Mouse (Mus musculus): Measurements from ENCODE around the gene Qk.

The Qk gene

DNA sequence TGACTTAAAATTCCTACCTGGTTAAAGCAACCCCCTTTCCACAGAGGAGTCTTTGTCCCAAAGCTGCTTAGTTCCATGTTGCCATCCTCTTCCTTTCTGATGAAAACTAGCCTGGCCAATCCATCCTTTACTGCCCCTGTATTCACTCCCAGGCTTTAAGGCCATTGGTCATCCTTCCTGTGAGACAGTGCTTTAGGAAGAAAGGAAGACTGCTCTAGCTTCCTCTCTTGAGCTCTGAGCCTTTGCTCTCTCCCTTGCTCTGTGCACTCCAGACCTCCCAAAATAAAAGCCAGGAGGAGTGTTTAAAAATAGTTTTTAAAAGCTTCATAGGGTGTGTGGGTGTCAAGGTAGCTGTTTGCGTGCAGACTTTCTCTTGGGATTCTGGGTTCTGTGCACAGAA lies 14.8 kb upstream of the Qk start:
- no peak for TF ChIP-seq GATA4 (IDR thresholded peaks at IDR 0.05; ENCODE audit: insufficient replicate concordance, low read length)

DNA sequence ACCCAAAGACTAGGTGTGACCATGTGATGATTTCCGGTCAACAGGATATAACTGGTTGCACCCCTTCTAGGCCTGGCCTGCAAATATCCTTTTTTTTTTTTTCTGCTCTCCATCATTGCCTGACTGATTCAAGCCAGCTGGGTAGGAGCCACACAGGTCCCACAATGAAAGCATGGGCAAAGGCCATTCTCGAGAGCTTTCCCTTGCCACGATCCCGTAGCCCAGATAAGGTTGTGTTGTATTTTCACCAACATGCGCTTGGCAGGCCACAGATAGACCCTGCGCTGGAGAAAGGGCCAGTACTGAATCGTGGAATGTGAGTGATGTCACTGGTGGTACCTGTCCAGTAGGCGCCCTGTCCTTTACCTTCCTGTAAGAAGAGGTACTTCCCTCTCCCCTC lies 13.7 kb upstream of the Qk start:
- TF ChIP-seq GATA4 (IDR thresholded peaks at IDR 0.05; ENCODE audit: insufficient replicate concordance, low read length), result no peak

DNA sequence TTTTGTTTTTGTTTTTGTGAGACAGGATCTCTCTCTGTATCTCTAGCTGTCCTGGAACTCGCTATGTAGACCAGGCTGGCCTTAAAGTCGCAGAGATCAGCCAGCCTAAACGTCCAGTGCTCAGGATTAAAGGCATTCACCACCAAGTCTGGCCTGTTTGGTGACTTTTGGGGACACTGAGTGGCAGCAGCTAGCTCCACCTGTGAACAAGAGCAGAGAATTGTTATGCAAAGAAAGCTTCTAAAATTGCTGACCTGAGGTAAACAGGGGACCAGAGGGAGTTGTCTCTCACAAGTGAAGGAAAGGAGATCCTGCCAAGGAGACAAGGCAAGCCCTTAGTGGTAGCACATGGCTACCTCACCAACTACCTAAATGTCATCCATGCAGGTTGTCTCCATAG lies 12.5 kb upstream of the Qk start:
- TF ChIP-seq GATA4 (IDR thresholded peaks at IDR 0.05; ENCODE audit: insufficient replicate concordance, low read length), result no peak

DNA sequence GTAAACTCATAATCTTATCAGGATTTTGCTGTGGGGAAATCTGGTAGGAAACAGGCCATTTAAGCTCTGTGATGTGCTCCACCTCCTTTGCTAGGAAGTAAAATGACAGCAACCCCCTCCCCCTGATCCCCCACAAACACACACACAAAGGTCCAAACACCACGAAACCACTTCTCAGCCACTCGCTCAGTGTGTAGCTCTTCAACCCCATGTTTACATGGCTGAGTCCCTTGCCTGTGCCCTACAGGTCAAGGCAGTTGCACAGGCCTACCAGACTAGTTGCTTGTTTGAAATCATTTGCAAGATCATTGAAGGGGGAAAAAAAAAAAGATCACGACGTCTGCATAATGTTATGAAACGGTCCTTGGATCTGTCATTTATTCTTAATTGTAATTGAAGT lies 9.8 kb upstream of the Qk start:
- TF ChIP-seq GATA4 (IDR thresholded peaks at IDR 0.05; ENCODE audit: insufficient replicate concordance, low read length), result no peak

DNA sequence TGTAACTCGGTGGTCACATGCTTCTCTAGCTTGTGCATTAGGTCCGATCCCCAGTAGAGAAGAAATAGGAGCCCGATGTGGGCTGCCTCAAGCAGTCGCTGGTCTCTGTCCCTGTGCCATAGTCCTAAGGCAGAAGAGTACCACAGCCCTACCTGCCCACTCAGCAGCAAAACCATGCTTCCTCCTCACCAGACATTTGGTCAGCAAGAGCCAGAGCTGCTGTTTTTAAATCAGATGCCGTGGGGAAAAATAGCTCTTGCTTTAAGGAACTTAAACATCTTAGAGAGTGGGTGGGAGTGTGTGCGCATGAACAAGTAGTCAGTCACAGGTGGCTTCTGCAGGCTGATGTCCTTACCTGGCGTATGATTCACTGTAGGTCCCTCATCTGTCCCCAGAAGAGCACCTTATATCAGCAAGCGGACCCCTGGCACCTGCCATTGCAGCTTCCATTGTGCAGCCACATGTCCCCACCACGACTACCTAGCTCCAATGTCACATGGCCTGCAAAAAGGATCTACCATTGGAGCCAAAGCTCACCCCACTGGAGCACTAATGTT lies 9.0 kb upstream of the Qk start:
- TF ChIP-seq GATA4 (IDR thresholded peaks at IDR 0.05; ENCODE audit: insufficient replicate concordance, low read length), result no peak

DNA sequence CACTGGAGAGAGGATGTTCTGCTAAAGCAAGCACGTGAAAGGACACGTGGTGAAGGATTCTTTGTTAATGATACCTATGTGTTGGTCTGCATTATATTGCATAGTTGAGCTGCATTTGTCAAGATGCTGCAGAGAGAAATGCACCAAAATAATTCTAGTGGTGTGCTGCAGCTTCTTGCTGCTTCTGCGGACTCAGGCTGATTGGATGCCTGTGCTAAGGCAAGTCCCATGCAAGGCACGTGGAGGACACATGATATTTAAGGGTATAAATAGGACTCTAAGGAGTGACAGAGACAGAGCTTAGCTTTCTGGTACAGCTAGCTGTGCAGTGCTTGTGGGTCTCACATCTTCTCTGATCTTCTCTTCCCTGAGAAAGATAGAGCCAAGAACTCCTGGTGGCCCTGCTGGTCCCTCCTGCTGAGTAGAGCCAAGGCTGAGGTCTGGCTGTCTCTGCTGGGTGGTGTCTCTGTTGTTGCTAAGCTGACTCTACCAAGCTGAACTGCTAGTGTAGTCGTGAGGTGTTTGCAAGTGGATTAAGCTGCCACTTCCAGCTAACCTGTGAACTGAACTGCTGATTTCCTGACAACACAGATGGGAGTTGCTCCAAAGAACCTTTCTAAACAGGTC lies 8.0 kb upstream of the Qk start:
- no peak for TF ChIP-seq GATA4 (IDR thresholded peaks at IDR 0.05; ENCODE audit: insufficient replicate concordance, low read length)

DNA sequence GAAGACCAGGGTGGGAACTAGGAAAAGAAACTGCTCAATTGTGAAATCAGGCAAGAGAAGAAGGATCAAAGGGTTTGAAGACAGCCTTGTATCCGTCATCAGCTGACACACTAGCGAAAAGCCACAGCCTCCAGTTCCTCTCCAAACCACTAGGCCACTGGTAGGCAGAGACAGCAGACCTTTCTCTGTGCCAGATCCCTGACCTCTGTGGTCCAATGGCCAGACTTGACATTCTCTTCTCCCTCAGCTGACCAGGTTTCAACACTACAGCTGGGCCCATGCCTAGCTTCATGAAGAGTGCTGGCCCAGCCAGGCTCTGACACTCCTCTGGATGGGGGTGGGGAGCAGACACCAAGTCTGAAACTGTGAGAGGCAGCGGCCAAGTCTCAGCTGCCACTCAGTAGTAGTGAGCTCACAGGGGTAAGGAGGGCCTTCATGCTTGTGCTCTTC lies 7.0 kb upstream of the Qk start:
- no peak for TF ChIP-seq GATA4 (IDR thresholded peaks at IDR 0.05; ENCODE audit: insufficient replicate concordance, low read length)

DNA sequence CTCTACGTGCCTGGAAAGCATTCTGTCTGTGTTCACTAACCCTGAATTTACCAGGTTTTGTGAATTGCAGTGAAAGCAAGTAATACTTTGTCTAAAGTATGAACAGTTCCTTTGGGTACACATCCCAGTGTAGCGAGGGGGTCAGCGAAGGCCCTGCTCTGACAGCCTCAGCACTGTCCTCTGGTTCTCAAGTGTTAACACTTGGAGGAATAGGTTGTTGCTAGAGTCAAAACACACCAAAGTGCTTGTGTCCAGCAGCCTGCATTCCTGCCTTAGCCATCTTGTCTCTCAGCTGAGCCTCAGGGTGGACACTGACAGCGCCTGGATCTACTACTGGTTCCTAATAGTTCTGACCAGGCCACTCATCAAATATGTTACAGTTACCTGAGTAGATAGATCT lies 6.3 kb upstream of the Qk start:
- no peak for TF ChIP-seq GATA4 (IDR thresholded peaks at IDR 0.05; ENCODE audit: insufficient replicate concordance, low read length)

DNA sequence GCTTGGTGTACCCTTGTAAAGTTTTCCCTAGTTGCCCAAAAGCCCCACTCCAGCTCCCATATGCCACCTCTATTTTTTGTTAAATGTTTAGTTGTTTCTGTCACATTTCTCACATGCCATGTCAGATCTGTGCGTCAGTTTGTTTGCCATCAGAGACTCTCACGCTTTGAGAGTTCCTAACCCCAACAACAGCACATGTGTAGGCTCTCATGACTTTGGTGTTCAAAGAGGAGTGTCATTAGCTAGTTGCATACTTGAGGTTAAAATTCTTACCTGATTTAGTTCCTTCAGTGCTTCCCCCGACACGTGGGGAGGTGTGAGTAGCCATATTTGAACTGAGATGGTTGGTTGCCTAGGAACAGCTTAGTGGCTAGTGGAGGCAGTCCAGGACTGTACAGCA lies 2.1 kb upstream of the Qk start:
- TF ChIP-seq GATA4 (IDR thresholded peaks at IDR 0.05; ENCODE audit: insufficient replicate concordance, low read length), result no peak

DNA sequence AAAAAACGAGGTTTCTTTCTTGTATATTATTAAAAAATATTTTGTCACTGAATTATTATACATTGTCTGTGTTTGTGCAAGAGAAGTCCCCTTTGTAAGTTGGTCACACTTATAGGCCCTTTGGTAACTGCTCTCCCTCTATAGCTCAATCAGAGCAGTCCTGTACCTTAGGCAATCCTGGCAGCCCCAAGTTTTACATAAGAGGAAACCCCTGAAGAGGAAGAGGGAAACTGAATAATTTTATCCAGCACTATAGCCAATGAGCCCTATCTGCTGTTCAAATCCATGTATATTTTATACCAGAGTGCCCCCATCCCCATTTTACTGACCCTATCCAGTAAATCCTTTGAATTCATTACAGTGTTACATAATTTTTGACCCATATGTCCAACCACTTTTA lies 1.4 kb upstream of the Qk start:
- no peak for TF ChIP-seq GATA4 (IDR thresholded peaks at IDR 0.05; ENCODE audit: insufficient replicate concordance, low read length)

DNA sequence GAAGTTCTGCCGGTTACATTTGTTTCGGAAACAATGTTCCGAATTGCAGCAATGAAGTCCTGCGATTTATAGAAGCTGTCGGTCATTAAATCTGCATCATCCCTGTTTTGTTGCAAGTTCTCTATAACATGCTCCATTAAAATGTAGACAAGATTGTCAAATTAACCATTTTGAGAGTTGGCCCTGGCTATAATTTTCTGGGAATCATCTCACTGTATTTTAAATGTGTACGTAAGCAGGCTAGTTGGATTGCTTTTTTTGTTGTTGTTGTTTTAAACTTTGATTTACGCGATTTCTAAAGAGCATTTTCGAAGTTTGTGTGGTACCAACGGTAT lies 769 bp upstream of the Qk start:
- TF ChIP-seq GATA4 (IDR thresholded peaks at IDR 0.05; ENCODE audit: insufficient replicate concordance, low read length), result no peak

DNA sequence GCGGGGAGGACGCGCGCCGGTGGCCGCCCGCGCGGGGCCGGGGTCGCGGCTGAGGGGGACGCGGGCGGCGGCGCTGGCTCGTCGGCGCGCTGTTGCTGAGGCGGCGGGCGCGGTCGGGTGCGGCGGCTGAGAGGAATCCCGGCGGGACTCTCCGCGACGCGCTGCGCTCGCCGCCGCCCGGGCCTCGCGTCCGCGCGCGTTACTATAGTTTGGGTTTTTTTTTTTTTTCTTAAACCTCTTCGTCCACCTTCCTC lies 296 bp downstream of the Qk start:
- no peak for TF ChIP-seq GATA4 (IDR thresholded peaks at IDR 0.05; ENCODE audit: insufficient replicate concordance, low read length)

DNA sequence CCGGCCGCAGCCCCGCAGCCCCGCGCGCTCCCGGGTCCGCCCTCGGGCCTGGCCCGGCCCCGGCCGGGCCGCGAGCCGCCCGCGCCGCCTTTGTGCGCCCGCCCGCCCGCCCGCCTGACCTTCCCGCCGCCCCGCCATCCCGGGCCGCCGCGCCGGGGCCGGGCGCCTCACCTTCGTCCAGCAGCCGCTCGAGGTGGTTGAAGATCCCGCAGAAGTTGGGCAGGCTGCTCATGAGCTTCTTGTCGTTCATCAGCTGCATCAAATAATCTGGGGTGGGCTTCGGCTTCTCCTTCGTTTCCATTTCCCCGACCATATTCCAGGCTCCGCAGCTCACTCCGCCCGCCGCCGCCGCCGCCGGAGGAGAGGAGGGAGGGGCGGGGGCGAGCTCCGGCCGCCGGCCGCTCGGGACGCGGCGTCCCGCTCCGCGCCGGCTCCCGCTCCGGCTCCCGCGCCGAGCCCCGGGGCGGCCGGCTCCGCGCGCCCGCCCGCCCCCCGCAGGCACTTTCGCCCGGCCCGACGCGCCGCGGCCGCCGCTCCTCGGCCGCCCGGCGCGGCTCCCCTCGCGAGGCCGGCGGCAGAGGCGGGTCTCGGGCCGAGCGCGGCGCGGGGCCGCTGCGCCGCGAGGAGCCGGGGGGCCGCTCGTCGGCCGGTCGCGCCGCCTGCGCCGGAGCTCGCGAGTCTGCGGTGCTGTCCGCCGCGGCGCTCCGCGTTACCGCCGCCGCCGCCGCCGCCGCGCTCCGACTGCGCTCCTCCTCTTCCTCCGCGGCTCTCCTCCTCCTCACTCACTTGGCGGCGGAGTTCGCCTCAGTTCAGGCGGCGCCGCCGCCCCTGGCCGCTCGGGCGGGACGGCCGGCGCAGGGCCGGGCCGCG lies 858 bp downstream of the Qk start:
- no peak for TF ChIP-seq GATA4 (IDR thresholded peaks at IDR 0.05; ENCODE audit: insufficient replicate concordance, low read length)

DNA sequence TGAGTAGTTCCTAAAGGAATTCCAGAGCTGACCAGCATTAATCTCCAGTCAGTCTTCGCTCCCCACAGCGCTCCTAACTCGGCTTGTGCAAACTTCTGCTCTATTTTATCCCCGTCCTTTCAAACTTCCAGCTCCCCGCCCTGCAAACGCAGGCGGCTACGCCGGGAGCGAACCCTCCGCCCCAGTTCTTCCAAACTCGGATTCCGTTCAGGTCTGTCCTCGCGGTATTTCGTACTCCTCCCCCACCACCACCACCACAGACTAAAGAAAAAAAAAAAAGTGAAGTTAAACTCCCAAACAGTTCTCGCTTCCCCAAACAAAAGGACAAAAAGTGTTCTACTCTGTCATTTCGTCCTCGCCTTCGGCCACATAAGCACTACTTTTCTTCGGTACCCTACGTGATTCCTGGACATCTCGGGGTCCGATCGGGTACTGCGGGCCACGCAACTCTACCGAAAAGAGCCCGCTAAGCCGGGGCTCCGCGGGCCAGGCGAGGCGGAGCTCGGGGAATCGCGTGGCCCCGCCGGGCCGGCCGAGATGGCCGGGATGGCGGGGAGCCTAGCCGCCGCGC lies 1.6 kb downstream of the Qk start:
- TF ChIP-seq GATA4 (IDR thresholded peaks at IDR 0.05; ENCODE audit: insufficient replicate concordance, low read length), result no peak

DNA sequence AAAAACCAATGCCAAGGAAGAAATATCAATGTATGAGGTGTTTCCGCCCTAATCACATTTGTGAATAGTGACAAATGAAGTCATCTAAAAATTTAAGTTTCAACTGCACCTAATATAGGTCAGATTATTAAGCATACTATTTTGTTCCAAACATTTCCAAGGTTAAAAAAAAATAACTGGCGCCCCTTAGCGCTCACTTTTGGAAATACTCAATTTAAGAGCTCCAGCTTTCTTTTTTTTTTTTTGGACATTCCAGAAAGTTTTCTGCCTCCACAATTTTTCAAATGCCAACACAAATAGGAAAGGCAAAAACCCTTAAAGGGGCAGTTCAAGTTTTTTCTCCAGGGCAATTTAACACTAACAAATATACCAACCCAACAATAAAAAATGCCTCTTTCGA lies 2.5 kb downstream of the Qk start:
- TF ChIP-seq GATA4 (IDR thresholded peaks at IDR 0.05; ENCODE audit: insufficient replicate concordance, low read length), result no peak

DNA sequence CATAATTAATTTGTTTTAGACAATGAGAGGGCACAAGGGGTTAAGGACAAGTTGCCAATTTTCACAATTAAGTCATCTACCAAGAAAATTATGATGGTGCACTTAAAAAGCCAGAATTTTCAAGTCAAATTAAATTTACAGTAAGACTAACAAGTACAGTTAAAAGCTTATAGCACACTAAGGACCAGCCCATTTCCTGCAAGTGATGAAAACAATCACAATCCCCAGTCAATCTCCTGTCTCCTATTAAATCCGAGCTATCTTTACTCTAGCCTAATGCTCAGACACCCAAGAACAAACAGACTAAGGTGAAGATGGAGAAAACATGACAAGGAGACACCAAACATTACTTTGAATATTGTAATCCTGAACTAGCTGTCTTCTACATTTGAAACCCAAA lies 3.2 kb downstream of the Qk start:
- TF ChIP-seq GATA4 (IDR thresholded peaks at IDR 0.05; ENCODE audit: insufficient replicate concordance, low read length), result no peak
